Mouse (Mus musculus) heart, postnatal 0 days (tissue): ENCODE results near the gene Schip1. TPM values are rescaled to one million over a fixed set of nuclear protein-coding genes. Genes with fewer than 3 reads are reported as not detected.

Source experiments
- ATAC-seq: fragments of 200-750 bp; cut with Nextera tagmentation; 2 replicates; pipeline ENCODE4 v1.8.0; 2017; ENCODE audit warnings: low read depth, moderate number of reproducible peaks, moderate library complexity; ENCODE audit not compliant: insufficient read depth
- DNase-seq: peaks from one replicate; pipeline ENCODE4 v3.0.0-alpha.2; 2016; ENCODE audit warnings: low spot score
- H3K27ac ChIP-seq: fragments of 300-500 bp; sonication (generic); 2 replicates; pipeline ENCODE4 v1.5.1; 2014; ENCODE audit warnings: low read depth, mild to moderate bottlenecking
- H3K27me3 ChIP-seq: fragments of 300-500 bp; sonication (generic); 2 replicates; pipeline ENCODE4 v1.6.1; 2014; ENCODE audit warnings: low read length, mixed read lengths; ENCODE audit not compliant: control insufficient read depth, insufficient read depth
- H3K36me3 ChIP-seq: fragments of 300-500 bp; sonication (generic); replicated peaks from 2 replicates; pipeline ENCODE4 v1.6.1; 2014; ENCODE audit warnings: low read length, mixed read lengths; ENCODE audit not compliant: control insufficient read depth, insufficient read depth
- H3K4me1 ChIP-seq: fragments of 300-500 bp; sonication (generic); 2 replicates; pipeline ENCODE4 v1.6.1; 2014; ENCODE audit warnings: antibody characterized with exemption; ENCODE audit not compliant: control insufficient read depth, insufficient read depth
- H3K4me2 ChIP-seq: fragments of 300-500 bp; sonication (generic); 2 replicates; pipeline ENCODE4 v1.6.1; 2014; ENCODE audit warnings: low read depth, mild to moderate bottlenecking, low read length, moderate library complexity
- H3K4me3 ChIP-seq: fragments of 300-500 bp; sonication (generic); 2 replicates; pipeline ENCODE4 v1.5.1; 2014; ENCODE audit warnings: low read depth, low read length
- H3K9ac ChIP-seq: fragments of 300-500 bp; sonication (generic); replicated peaks from 2 replicates; pipeline ENCODE4 v1.6.1; 2014; ENCODE audit warnings: low read depth, low read length, mixed read lengths
- H3K9me3 ChIP-seq: fragments of 300-500 bp; sonication (generic); replicated peaks from 2 replicates; pipeline ENCODE4 v1.6.1; 2016; ENCODE audit warnings: low read length; ENCODE audit not compliant: control insufficient read depth
- CTCF ChIP-seq: IDR thresholded peaks from 2 replicates; pipeline ENCODE4 v1.5.1; 2016; ENCODE audit warnings: antibody characterized with exemption, control low read depth, low read depth
- EP300 ChIP-seq: IDR thresholded peaks from 2 replicates; pipeline ENCODE4 v1.6.1; 2016; ENCODE audit warnings: antibody characterized with exemption, low read depth
- WGBS: fragments of 180-500 bp; shearing (Covaris S2); extraction: QIAGEN DNeasy Blood & Tissue Kit; methylation state at CpG from one replicate; pipeline ENCODE4 v1.1.7; 2014; 5-methylcytosine and 5-hydroxymethylcytosine counted together
- polyA plus RNA-seq: library from polyadenylated mRNA; unstranded; fragments of >200 nt; fragmentation: Nextera tagmentation; extraction: Ambion mirVana; gene quantifications from 2 replicates; pipeline ENCODE4 v1.2.1, GENCODE M21; 2015
- total RNA-seq: library from RNA; depleted of rRNA; stranded (reverse); fragments of >200 nt; gene quantifications from 2 replicates; pipeline ENCODE4 v1.2.3, GENCODE M21; 2014; ENCODE audit warnings: low replicate concordance

The Schip1 gene
- total and polyA plus RNA-seq, 2 experiments from 2014 or later: 58.4 to 74.3 TPM

DNA sequence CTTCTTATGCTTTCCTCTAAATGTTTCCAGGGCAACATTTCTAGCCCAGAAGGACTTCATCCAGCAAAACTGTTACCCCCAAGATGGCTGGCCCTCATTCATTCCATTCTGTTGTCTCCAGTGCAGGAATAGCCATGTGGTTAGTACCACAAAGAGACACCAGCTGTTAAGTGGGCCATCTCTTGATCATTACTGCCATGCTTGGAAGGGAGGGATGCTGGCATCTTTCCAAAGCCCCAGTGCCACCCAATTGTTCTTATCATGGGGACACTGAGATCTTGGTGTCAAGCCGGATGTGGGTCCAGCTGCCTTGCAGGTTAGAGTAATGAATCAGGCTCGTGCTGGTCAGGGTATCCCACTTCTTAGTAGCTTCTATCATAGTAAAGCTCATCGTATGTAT, 557.4 kb downstream of the Schip1 start:
- Histone ChIP-seq H3K4me3 (no peak overlapping the region), H3K4me1 (no peaks in the 10 kb centered on the region), H3K27me3 (no peaks in the 10 kb centered on the region), H3K27ac (no peak overlapping the region), H3K9me3 (no peaks in the 10 kb centered on the region), H3K4me2 (no peak overlapping the region), H3K36me3 (peaks cover 73% of the 10 kb centered on the region), H3K9ac (no peak overlapping the region)
- 81% methylated on average over 3 of the region's 3 CpGs for WGBS
- ATAC-seq (no peak), DNase-seq (no peak)
- TF ChIP-seq EP300 (no peak), CTCF (no peak)

DNA sequence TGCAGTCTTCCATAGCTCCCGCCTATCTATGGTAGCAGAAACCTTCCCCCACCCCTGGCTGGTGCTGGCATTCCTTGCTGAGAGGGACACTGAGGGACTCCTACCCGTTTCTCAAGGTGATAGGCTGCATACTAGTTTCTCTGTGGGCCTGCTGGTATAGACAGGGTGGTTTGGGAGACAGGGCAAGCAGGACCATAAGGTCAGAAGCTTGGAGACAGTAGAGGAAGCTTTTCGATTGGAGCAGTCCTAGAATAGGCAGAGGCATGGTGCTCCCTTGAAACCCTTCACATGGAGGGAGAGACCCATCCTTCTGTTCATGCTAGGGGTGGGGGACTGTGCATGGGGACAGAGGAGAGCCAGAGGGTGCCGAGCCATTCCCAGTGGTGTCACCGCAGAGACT, 558.4 kb downstream of the Schip1 start:
- Histone ChIP-seq H3K36me3 (peaks cover 63% of the 10 kb centered on the region), H3K4me1 (no peaks in the 10 kb centered on the region), H3K9ac (no peak overlapping the region), H3K27me3 (no peaks in the 10 kb centered on the region), H3K27ac (no peak overlapping the region), H3K4me3 (no peak overlapping the region), H3K9me3 (no peaks in the 10 kb centered on the region), H3K4me2 (no peak overlapping the region)
- TF ChIP-seq EP300 (no peak), CTCF (no peak)
- 79% methylated on average over 5 of the region's 5 CpGs for WGBS
- DNase-seq (no peak), ATAC-seq (no peak)

DNA sequence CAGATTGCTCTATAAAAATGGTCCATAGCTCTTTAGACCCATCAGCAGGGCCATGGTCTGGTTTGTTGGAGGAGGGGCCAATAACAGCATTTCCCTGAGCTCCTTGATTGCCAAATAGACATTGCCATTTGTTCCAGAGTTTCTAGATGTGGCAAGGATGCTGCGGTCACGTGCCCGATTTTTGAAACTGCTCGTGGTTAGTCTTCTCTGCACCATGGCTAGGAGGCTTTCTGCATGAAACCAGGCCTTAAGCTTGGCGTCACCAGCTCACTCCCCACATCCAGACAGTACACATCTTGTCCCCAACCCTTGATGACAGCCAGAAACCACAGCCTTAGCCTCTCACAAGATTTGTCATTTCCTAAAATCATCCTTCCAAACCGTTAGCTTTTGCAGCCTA, 559.9 kb downstream of the Schip1 start:
- DNase-seq (no peak), ATAC-seq (no peak)
- no peak overlapping the region for H3K27ac ChIP-seq
- no peaks in the 10 kb centered on the region for H3K27me3 ChIP-seq
- no peak overlapping the region for H3K9ac ChIP-seq
- no peak overlapping the region for H3K4me2 ChIP-seq
- H3K4me1 ChIP-seq: no peaks in the 10 kb centered on the region
- H3K36me3 ChIP-seq: peaks cover 49% of the 10 kb centered on the region
- 83% methylated on average over 6 of the region's 6 CpGs for WGBS
- no peaks in the 10 kb centered on the region for H3K9me3 ChIP-seq
- no peak overlapping the region for H3K4me3 ChIP-seq
- TF ChIP-seq EP300 (no peak), CTCF (no peak)

DNA sequence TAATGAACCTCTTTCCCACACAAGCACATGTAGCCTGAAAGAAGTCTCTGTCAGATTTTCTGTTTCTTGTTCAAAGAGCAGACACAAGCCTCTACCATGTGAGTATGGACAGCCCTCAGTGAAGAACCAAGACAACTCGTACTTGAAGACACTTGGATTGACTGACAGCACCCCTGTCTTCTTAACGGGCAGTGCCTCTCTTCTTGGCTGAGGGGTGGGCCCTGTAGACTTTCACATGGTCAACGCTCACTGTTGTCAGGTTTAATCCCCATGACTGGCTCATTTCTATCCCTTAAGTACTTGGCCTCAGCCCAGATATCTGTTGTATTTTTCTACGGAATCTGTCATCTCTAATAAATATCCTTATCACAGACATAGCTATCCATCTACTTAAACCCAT, 565.7 kb downstream of the Schip1 start:
- Histone ChIP-seq H3K27me3 (no peaks in the 10 kb centered on the region), H3K36me3 (peaks cover 17% of the 10 kb centered on the region), H3K4me2 (no peak overlapping the region), H3K27ac (no peak overlapping the region), H3K4me1 (no peaks in the 10 kb centered on the region; the same call in 1 of the 2 replicates), H3K4me3 (no peak overlapping the region), H3K9ac (no peak overlapping the region), H3K9me3 (no peaks in the 10 kb centered on the region)
- TF ChIP-seq EP300: no peak
- TF ChIP-seq CTCF: no peak
- ATAC-seq: no peak
- DNase-seq: no peak
- 61% methylated on average over 4 of the region's 4 CpGs for WGBS

DNA sequence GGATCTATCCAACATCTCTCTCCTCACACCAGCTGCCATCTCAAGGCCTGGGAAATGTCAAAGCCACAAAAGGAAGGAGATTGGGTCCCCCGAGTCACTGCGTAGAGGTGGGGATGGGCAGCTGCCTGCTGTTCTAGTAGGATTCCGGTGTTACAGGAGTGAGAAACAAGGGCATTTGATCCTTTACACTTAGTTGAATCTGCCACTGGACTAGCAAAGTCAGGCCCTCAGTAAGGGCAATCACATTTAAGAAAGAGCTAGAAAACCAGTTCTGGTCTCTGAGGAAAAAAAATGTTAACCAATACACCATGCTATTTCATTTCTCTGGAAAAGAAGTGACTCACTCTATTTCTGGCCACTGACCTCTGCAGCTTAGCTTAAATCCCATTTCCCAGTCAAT, 566.2 kb downstream of the Schip1 start:
- Histone ChIP-seq H3K4me3 (no peak overlapping the region), H3K36me3 (peaks cover 11% of the 10 kb centered on the region), H3K4me2 (no peak overlapping the region), H3K4me1 (no peaks in the 10 kb centered on the region; the same call in 1 of the 2 replicates), H3K27me3 (no peaks in the 10 kb centered on the region), H3K27ac (no peak overlapping the region), H3K9me3 (no peaks in the 10 kb centered on the region), H3K9ac (no peak overlapping the region)
- DNase-seq: no peak
- no peak for ATAC-seq
- TF ChIP-seq CTCF: no peak
- TF ChIP-seq EP300: no peak
- WGBS: 44% methylated on average over 3 of the region's 3 CpGs

DNA sequence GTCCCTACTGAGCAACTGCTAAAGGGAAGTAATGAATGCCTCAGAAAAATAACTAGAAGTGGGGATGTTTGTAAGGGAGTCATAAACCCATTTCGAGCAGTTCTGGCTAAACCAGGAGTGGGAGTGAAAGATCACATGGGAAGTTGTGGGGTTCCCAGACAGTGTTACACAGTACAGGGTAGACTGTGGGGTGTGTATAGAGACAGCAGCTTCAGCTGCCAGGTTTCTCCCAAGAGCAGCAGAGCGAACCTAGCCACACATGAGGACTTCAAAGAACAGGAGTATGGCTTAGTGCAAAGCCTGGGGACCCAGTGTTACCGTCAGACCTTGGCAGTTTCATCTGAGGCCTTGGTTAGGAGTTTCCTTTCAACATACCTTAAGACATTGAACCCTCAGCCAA, 568.1 kb downstream of the Schip1 start:
- no peak overlapping the region for H3K27ac ChIP-seq
- no peak for TF ChIP-seq EP300
- TF ChIP-seq CTCF: no peak
- no peaks in the 10 kb centered on the region; the same call in 1 of the 2 replicates for H3K36me3 ChIP-seq
- DNase-seq (no peak), ATAC-seq (no peak)
- no peaks in the 10 kb centered on the region for H3K9me3 ChIP-seq
- no peaks in the 10 kb centered on the region for H3K27me3 ChIP-seq
- H3K9ac ChIP-seq: no peak overlapping the region
- no peak overlapping the region for H3K4me2 ChIP-seq
- WGBS: 77% methylated on average over 3 of the region's 3 CpGs
- H3K4me1 ChIP-seq: no peaks in the 10 kb centered on the region; the same call in 1 of the 2 replicates
- no peak overlapping the region for H3K4me3 ChIP-seq
